Mouse (Mus musculus) MEL (cell line): ENCODE measurements around the gene Spns2.

ENCODE experiments used
- BHLHE40 ChIP-seq: IDR thresholded peaks from 2 replicates; pipeline ENCODE4 v1.6.1; 2012; ENCODE audit warnings: low read depth, mild to moderate bottlenecking, inconsistent platforms, low read length, improper control_type of control experiment, borderline replicate concordance
- CTCF ChIP-seq, 3 experiments: IDR thresholded peaks in 2 of 3; conservative IDR thresholded peaks in 1 of 3; 2 replicates each; pipeline ENCODE4 v1.5.1; 2011 to 2012; ENCODE audit warnings: low read length in 3 of 3, low read depth in 2 of 3, mild to moderate bottlenecking in 2 of 3, improper control_type of control experiment in 1 of 3, inconsistent platforms in 1 of 3, mixed read lengths in 1 of 3, moderate library complexity in 1 of 3; ENCODE audit not compliant: control insufficient read depth in 1 of 3, insufficient read depth in 1 of 3, poor library complexity in 1 of 3, severe bottlenecking in 1 of 3
- E2F4 ChIP-seq: IDR thresholded peaks from 2 replicates; pipeline ENCODE4 v1.6.1; 2011; ENCODE audit warnings: low read depth, low read length, improper control_type of control experiment, borderline replicate concordance
- HCFC1 ChIP-seq: IDR thresholded peaks from 2 replicates; pipeline ENCODE4 v1.6.1; 2012; ENCODE audit warnings: low read depth, mild to moderate bottlenecking, inconsistent platforms, low read length, improper control_type of control experiment, moderate library complexity
- KAT2A ChIP-seq: conservative IDR thresholded peaks from 2 replicates; pipeline ENCODE4 v1.6.1; 2012; ENCODE audit warnings: low read depth, low read length, improper control_type of control experiment, inconsistent platforms
- POLR2A ChIP-seq, 2 experiments: IDR thresholded peaks; 2 replicates each; pipeline ENCODE4 v1.6.1; 2011 to 2012; ENCODE audit warnings: low read length in 2 of 2, mild to moderate bottlenecking in 2 of 2, control low read depth in 1 of 2, improper control_type of control experiment in 1 of 2, low read depth in 1 of 2, moderate library complexity in 1 of 2; ENCODE audit not compliant: control insufficient read depth in 1 of 2, insufficient read depth in 1 of 2, poor library complexity in 1 of 2
- TCF12 ChIP-seq: IDR thresholded peaks from 2 replicates; pipeline ENCODE4 v1.6.1; 2014; ENCODE audit warnings: low read depth, mild to moderate bottlenecking, inconsistent platforms, low read length, improper control_type of control experiment, moderate library complexity
- USF1 ChIP-seq: IDR thresholded peaks from 2 replicates; pipeline ENCODE4 v1.6.1; 2014; ENCODE audit warnings: low read depth, mild to moderate bottlenecking, inconsistent platforms, low read length, improper control_type of control experiment, moderate library complexity

GRCm38 (mm10) chr11:72406079-72406675 lies 83.5 kb downstream of the Spns2 start:
- TF ChIP-seq POLR2A (IDR thresholded peaks at IDR 0.05; ENCODE audit: control insufficient read depth in 1 of 2, insufficient read depth in 1 of 2, low read depth in 1 of 2, low read length in 2 of 2, poor library complexity in 1 of 2) = no peak
- no peak for TF ChIP-seq KAT2A
- no peak for TF ChIP-seq BHLHE40
- TF ChIP-seq HCFC1 = no peak
- TF ChIP-seq USF1 = no peak
- no peak for TF ChIP-seq TCF12
- no peak for TF ChIP-seq CTCF (IDR thresholded peaks at IDR 0.05 in 2 of 3, conservative IDR thresholded peaks at IDR 0.05 in 1 of 3; ENCODE audit: control insufficient read depth in 1 of 3, insufficient read depth in 1 of 3, low read depth in 2 of 3, low read length in 3 of 3, poor library complexity in 1 of 3, severe bottlenecking in 1 of 3)
- no peak for TF ChIP-seq E2F4
